Mouse (Mus musculus) cortical plate, adult 2 months (tissue): ENCODE measurements around the gene Tbcd.

Experiments
- CTCF ChIP-seq: fragments of 200-500 bp; IDR thresholded peaks from 2 replicates; pipeline ENCODE4 v1.5.1; 2011; ENCODE audit warnings: mild to moderate bottlenecking, control low read depth, low read length; ENCODE audit not compliant: insufficient read depth; ENCODE audit errors: extremely low read depth
- POLR2A ChIP-seq: fragments of 200-500 bp; IDR thresholded peaks from 2 replicates; pipeline ENCODE4 v1.6.1; 2011; ENCODE audit warnings: mild to moderate bottlenecking, low read length, control low read depth; ENCODE audit not compliant: insufficient read depth; ENCODE audit errors: extremely low read depth

- TF ChIP-seq POLR2A (no peak), CTCF (no peak)
These were observed 93.1 kb downstream of the Tbcd start for GRCm38 (mm10) chr11:121544755-121545397.
